Mouse (Mus musculus) limb, embryonic 15.5 days (tissue): ENCODE measurements around the gene Cyp4x1. TPM values are rescaled to one million over a fixed set of nuclear protein-coding genes. Genes with fewer than 3 reads are reported as not detected.

Experiments used
- ATAC-seq: fragments of 200-750 bp; cut with Nextera tagmentation; 2 replicates; pipeline ENCODE4 v1.8.0; 2017; ENCODE audit warnings: low read depth, moderate TSS enrichment; ENCODE audit not compliant: insufficient number of reproducible peaks, low FRiP score, low TSS enrichment
- H3K27ac ChIP-seq: fragments of 300-500 bp; sonication (generic); 2 replicates; pipeline ENCODE4 v1.5.1; 2015; ENCODE audit warnings: moderate library complexity, mild to moderate bottlenecking, inconsistent platforms
- H3K27me3 ChIP-seq: fragments of 300-500 bp; sonication (generic); 2 replicates; pipeline ENCODE4 v1.6.1; 2015; ENCODE audit warnings: inconsistent platforms
- H3K36me3 ChIP-seq: fragments of 300-500 bp; sonication (generic); 2 replicates; pipeline ENCODE4 v1.6.1; 2015; ENCODE audit warnings: inconsistent platforms
- H3K4me1 ChIP-seq: fragments of 300-500 bp; sonication (generic); 2 replicates; pipeline ENCODE4 v1.6.1; 2015; ENCODE audit warnings: inconsistent platforms
- H3K4me2 ChIP-seq: fragments of 300-500 bp; sonication (generic); 2 replicates; pipeline ENCODE4 v1.6.1; 2015; ENCODE audit warnings: mild to moderate bottlenecking, inconsistent platforms
- H3K4me3 ChIP-seq: fragments of 300-500 bp; sonication (generic); 2 replicates; pipeline ENCODE4 v1.5.1; 2015; ENCODE audit warnings: mild to moderate bottlenecking, inconsistent platforms
- H3K9ac ChIP-seq: fragments of 300-500 bp; sonication (generic); 2 replicates; pipeline ENCODE4 v1.6.1; 2015; ENCODE audit warnings: inconsistent platforms
- H3K9me3 ChIP-seq: fragments of 300-500 bp; sonication (generic); 2 replicates; pipeline ENCODE4 v1.6.1; 2016; ENCODE audit warnings: inconsistent platforms
- WGBS: fragments of 180-500 bp; shearing (Covaris S2); methylation state at CpG from one replicate; pipeline ENCODE4 v1.1.7; 2015; 5-methylcytosine and 5-hydroxymethylcytosine counted together
- polyA plus RNA-seq: library from polyadenylated mRNA; unstranded; fragments of >200 nt; fragmentation: Nextera tagmentation; extraction: Ambion mirVana; gene quantifications from 2 replicates; pipeline ENCODE4 v1.2.1, GENCODE M21; 2015

Gene Cyp4x1
- polyA plus RNA-seq, 1 experiment from 2014 or later, result not detected

- Histone ChIP-seq H3K36me3 (no peaks in the 10 kb centered on the region), H3K27me3 (peaks cover 45% of the 10 kb centered on the region), H3K4me2 (peak within 1 kb of the TSS; percentile 33), H3K9me3 (no peaks in the 10 kb centered on the region), H3K27ac (no peak within 1 kb of the TSS), H3K4me3 (peak within 1 kb of the TSS; percentile 19), H3K9ac (no peak within 1 kb of the TSS), H3K4me1 (0 out of 2 replicates have a peak, but pooled peaks cover 7% of the 10 kb centered on the region)
- 23% methylated on average over 11 of the region's 11 CpGs for WGBS
- no peak for ATAC-seq
Measured at GRCm38 (mm10) chr4:115088611-115089338, 45.3 kb downstream of the Cyp4x1 start, which contains the start of gene Pdzk1ip1. Gene Pdzk1ip1, plus strand, starts transcription at chr4:115088708.

- 61% methylated on average over 3 of the region's 3 CpGs for WGBS
- Histone ChIP-seq H3K27ac (no peak overlapping the region), H3K4me1 (0 out of 2 replicates have a peak, but pooled peaks cover 7% of the 10 kb centered on the region), H3K9ac (no peak overlapping the region), H3K9me3 (no peaks in the 10 kb centered on the region), H3K27me3 (peaks cover 35% of the 10 kb centered on the region), H3K36me3 (no peaks in the 10 kb centered on the region), H3K4me2 (no peak overlapping the region), H3K4me3 (no peak overlapping the region)
- ATAC-seq, result no peak
Measured at GRCm38 (mm10) chr4:115086763-115087415, 47.2 kb downstream of the Cyp4x1 start.

- Histone ChIP-seq H3K36me3 (no peaks in the 10 kb centered on the region), H3K4me1 (0 out of 2 replicates have a peak, but pooled peaks cover 7% of the 10 kb centered on the region), H3K4me2 (no peak overlapping the region), H3K27ac (no peak overlapping the region), H3K9me3 (no peaks in the 10 kb centered on the region), H3K27me3 (peaks cover 35% of the 10 kb centered on the region), H3K4me3 (no peak overlapping the region), H3K9ac (no peak overlapping the region)
- 62% methylated on average over 4 of the region's 4 CpGs for WGBS
- no peak for ATAC-seq
Measured at GRCm38 (mm10) chr4:115086257-115086656, 47.8 kb downstream of the Cyp4x1 start.

GRCm38 (mm10) chr4:115085522-115086095 lies 48.5 kb downstream of the Cyp4x1 start:
- 25% methylated on average over 6 of the region's 6 CpGs for WGBS
- Histone ChIP-seq H3K27ac (no peak overlapping the region), H3K4me3 (no peak overlapping the region), H3K9ac (no peak overlapping the region), H3K27me3 (peaks cover 35% of the 10 kb centered on the region), H3K4me2 (no peak overlapping the region), H3K4me1 (0 out of 2 replicates have a peak, but pooled peaks cover 7% of the 10 kb centered on the region), H3K9me3 (no peaks in the 10 kb centered on the region), H3K36me3 (no peaks in the 10 kb centered on the region)
- no peak for ATAC-seq

GRCm38 (mm10) chr4:115083031-115083430 lies 51.0 kb downstream of the Cyp4x1 start:
- ATAC-seq, result no peak
- no peaks in the 10 kb centered on the region for H3K36me3 ChIP-seq

GRCm38 (mm10) chr4:115079821-115080349 lies 54.2 kb downstream of the Cyp4x1 start:
- Histone ChIP-seq H3K27ac (no peak overlapping the region), H3K36me3 (no peaks in the 10 kb centered on the region), H3K9me3 (no peaks in the 10 kb centered on the region), H3K27me3 (peaks cover 3% of the 10 kb centered on the region; the same call in 1 of the 2 replicates), H3K4me1 (peaks cover 4% of the 10 kb centered on the region; the same call in 1 of the 2 replicates), H3K4me3 (no peak overlapping the region), H3K9ac (no peak overlapping the region), H3K4me2 (no peak overlapping the region)
- 35% methylated on average over 5 of the region's 5 CpGs for WGBS
- no peak for ATAC-seq

More at GRCm38 (mm10) chr4:115083031-115083430, 51.0 kb downstream of the Cyp4x1 start:
- H3K4me2 ChIP-seq, result no peak overlapping the region
- H3K27me3 ChIP-seq, result peaks cover 21% of the 10 kb centered on the region
- H3K9ac ChIP-seq, result no peak overlapping the region
- H3K9me3 ChIP-seq, result no peaks in the 10 kb centered on the region
- 79% methylated on average over 3 of the region's 3 CpGs for WGBS
- H3K4me3 ChIP-seq, result no peak overlapping the region
- H3K27ac ChIP-seq, result no peak overlapping the region
- H3K4me1 ChIP-seq, result peaks cover 4% of the 10 kb centered on the region; the same call in 1 of the 2 replicates

- Histone ChIP-seq H3K27ac (no peak overlapping the region), H3K4me1 (peaks cover 4% of the 10 kb centered on the region; the same call in 1 of the 2 replicates), H3K9me3 (no peaks in the 10 kb centered on the region), H3K4me3 (no peak overlapping the region), H3K9ac (no peak overlapping the region), H3K4me2 (no peak overlapping the region), H3K27me3 (peaks cover 3% of the 10 kb centered on the region; the same call in 1 of the 2 replicates), H3K36me3 (no peaks in the 10 kb centered on the region)
- no peak for ATAC-seq
- WGBS, result 35% methylated on average over 10 of the region's 10 CpGs
Measured at GRCm38 (mm10) chr4:115078892-115079820, 54.9 kb downstream of the Cyp4x1 start.

GRCm38 (mm10) chr4:115075204-115075915 lies 58.7 kb downstream of the Cyp4x1 start:
- Histone ChIP-seq H3K27ac (peak overlapping the region; percentile 2; the same call in 1 of the 2 replicates), H3K9me3 (no peaks in the 10 kb centered on the region), H3K36me3 (no peaks in the 10 kb centered on the region), H3K4me3 (no peak overlapping the region), H3K4me2 (no peak overlapping the region), H3K27me3 (0 out of 2 replicates have a peak, but pooled peaks cover 3% of the 10 kb centered on the region), H3K4me1 (peaks cover 4% of the 10 kb centered on the region; the same call in 1 of the 2 replicates), H3K9ac (no peak overlapping the region)
- 49% methylated on average over 3 of the region's 3 CpGs for WGBS
- no peak for ATAC-seq

GRCm38 (mm10) chr4:115074789-115075188 lies 59.3 kb downstream of the Cyp4x1 start:
- 0 out of 2 replicates have a peak overlapping the region, but pooled peaks have one; percentile 2 for H3K27ac ChIP-seq
- 84% methylated on average over 1 of the region's 1 CpGs for WGBS
- no peak for ATAC-seq

GRCm38 (mm10) chr4:115071668-115072067 lies 62.4 kb downstream of the Cyp4x1 start:
- no peak for ATAC-seq

More at GRCm38 (mm10) chr4:115074789-115075188, 59.3 kb downstream of the Cyp4x1 start:
- H3K4me1 ChIP-seq, result peaks cover 4% of the 10 kb centered on the region; the same call in 1 of the 2 replicates
- H3K4me3 ChIP-seq, result no peak overlapping the region
- H3K9me3 ChIP-seq, result no peaks in the 10 kb centered on the region
- no peak overlapping the region for H3K4me2 ChIP-seq
- 0 out of 2 replicates have a peak, but pooled peaks cover 3% of the 10 kb centered on the region for H3K27me3 ChIP-seq
- H3K36me3 ChIP-seq, result no peaks in the 10 kb centered on the region
- no peak overlapping the region for H3K9ac ChIP-seq

More at GRCm38 (mm10) chr4:115071668-115072067, 62.4 kb downstream of the Cyp4x1 start:
- H3K36me3 ChIP-seq, result no peaks in the 10 kb centered on the region
- no peaks in the 10 kb centered on the region for H3K9me3 ChIP-seq
- no peak overlapping the region for H3K27ac ChIP-seq
- H3K4me3 ChIP-seq, result no peak overlapping the region
- H3K4me2 ChIP-seq, result no peak overlapping the region
- H3K27me3 ChIP-seq, result peaks cover 25% of the 10 kb centered on the region
- H3K9ac ChIP-seq, result no peak overlapping the region
- no peaks in the 10 kb centered on the region for H3K4me1 ChIP-seq
- 35% methylated on average over 1 of the region's 1 CpGs for WGBS
